Mouse (Mus musculus) intestine, embryonic 16.5 days (tissue): ENCODE measurements around the gene Myo19. TPM values are rescaled to one million over a fixed set of nuclear protein-coding genes. Genes with fewer than 3 reads are reported as not detected.

Experiments used
- ATAC-seq: fragments of 200-750 bp; cut with Nextera tagmentation; 2 replicates; pipeline ENCODE4 v1.8.0; 2017; ENCODE audit warnings: moderate TSS enrichment, moderate library complexity
- H3K27ac ChIP-seq: fragments of 300-500 bp; sonication (generic); 2 replicates; pipeline ENCODE4 v1.5.1; 2014; ENCODE audit warnings: mild to moderate bottlenecking, low read length
- H3K27me3 ChIP-seq: fragments of 300-500 bp; sonication (generic); replicated peaks from 2 replicates; pipeline ENCODE4 v1.6.1; 2014; ENCODE audit warnings: low read length, control low read depth, mixed read lengths; ENCODE audit not compliant: control insufficient read depth, insufficient read depth
- H3K36me3 ChIP-seq: fragments of 300-500 bp; sonication (generic); 2 replicates; pipeline ENCODE4 v1.6.1; 2014; ENCODE audit warnings: low read length, control low read depth; ENCODE audit not compliant: control insufficient read depth, insufficient read depth
- H3K4me1 ChIP-seq: fragments of 300-500 bp; sonication (generic); 2 replicates; pipeline ENCODE4 v1.6.1; 2014; ENCODE audit warnings: low read length, control low read depth, mixed read lengths; ENCODE audit not compliant: control insufficient read depth, insufficient read depth
- H3K4me2 ChIP-seq: fragments of 300-500 bp; sonication (generic); 2 replicates; pipeline ENCODE4 v1.6.1; 2014; ENCODE audit warnings: low read depth, low read length, control low read depth
- H3K4me3 ChIP-seq: fragments of 300-500 bp; sonication (generic); 2 replicates; pipeline ENCODE4 v1.5.1; 2014; ENCODE audit warnings: mild to moderate bottlenecking, low read length
- H3K9ac ChIP-seq: fragments of 300-500 bp; sonication (generic); 2 replicates; pipeline ENCODE4 v1.6.1; 2014; ENCODE audit warnings: low read depth, low read length
- H3K9me3 ChIP-seq: fragments of 300-500 bp; sonication (generic); 2 replicates; pipeline ENCODE4 v1.6.1; 2016; ENCODE audit warnings: low read length, control low read depth; ENCODE audit not compliant: control insufficient read depth
- WGBS: fragments of 180-500 bp; shearing (Covaris S2); extraction: QIAGEN DNeasy Blood & Tissue Kit; methylation state at CpG from one replicate; pipeline ENCODE4 v1.1.7; 2014; 5-methylcytosine and 5-hydroxymethylcytosine counted together
- polyA plus RNA-seq: library from polyadenylated mRNA; unstranded; fragments of >200 nt; fragmentation: Nextera tagmentation; extraction: Ambion mirVana; gene quantifications from 2 replicates; pipeline ENCODE4 v1.2.1, GENCODE M21; 2015

Myo19 gene
- polyA plus RNA-seq, 1 experiment from 2014 or later, result 7.5 TPM

- H3K9ac ChIP-seq, result no peak overlapping the region
- no peak for ATAC-seq
- no peak overlapping the region for H3K27ac ChIP-seq
- no peak overlapping the region for H3K4me3 ChIP-seq
- H3K36me3 ChIP-seq, result peaks cover 21% of the 10 kb centered on the region
- no peaks in the 10 kb centered on the region for H3K27me3 ChIP-seq
- H3K4me2 ChIP-seq, result no peak overlapping the region
- WGBS, result 80% methylated on average over 9 of the region's 9 CpGs
- H3K4me1 ChIP-seq, result no peaks in the 10 kb centered on the region
- no peaks in the 10 kb centered on the region for H3K9me3 ChIP-seq
Measured at GRCm38 (mm10) chr11:84904597-84905144, 24.7 kb downstream of the Myo19 start.

GRCm38 (mm10) chr11:84907081-84907480 is 27.1 kb downstream of the Myo19 start:
- Histone ChIP-seq H3K36me3 (peaks cover 13% of the 10 kb centered on the region; the same call in 1 of the 2 replicates), H3K9ac (no peak overlapping the region), H3K4me2 (no peak overlapping the region), H3K4me3 (no peak overlapping the region), H3K4me1 (no peaks in the 10 kb centered on the region), H3K9me3 (no peaks in the 10 kb centered on the region), H3K27me3 (no peaks in the 10 kb centered on the region), H3K27ac (no peak overlapping the region)
- 68% methylated on average over 3 of the region's 3 CpGs for whole genome bisulfite sequencing
- no peak for ATAC-seq

- Histone ChIP-seq H3K36me3 (peaks cover 10% of the 10 kb centered on the region; the same call in 1 of the 2 replicates), H3K9ac (no peak overlapping the region), H3K27ac (no peak overlapping the region), H3K4me1 (no peaks in the 10 kb centered on the region), H3K4me2 (no peak overlapping the region), H3K9me3 (no peaks in the 10 kb centered on the region), H3K27me3 (no peaks in the 10 kb centered on the region), H3K4me3 (no peak overlapping the region)
- WGBS, result 90% methylated on average over 6 of the region's 6 CpGs
- ATAC-seq, result no peak
Measured at GRCm38 (mm10) chr11:84908480-84908879, 28.5 kb downstream of the Myo19 start.

DNA sequence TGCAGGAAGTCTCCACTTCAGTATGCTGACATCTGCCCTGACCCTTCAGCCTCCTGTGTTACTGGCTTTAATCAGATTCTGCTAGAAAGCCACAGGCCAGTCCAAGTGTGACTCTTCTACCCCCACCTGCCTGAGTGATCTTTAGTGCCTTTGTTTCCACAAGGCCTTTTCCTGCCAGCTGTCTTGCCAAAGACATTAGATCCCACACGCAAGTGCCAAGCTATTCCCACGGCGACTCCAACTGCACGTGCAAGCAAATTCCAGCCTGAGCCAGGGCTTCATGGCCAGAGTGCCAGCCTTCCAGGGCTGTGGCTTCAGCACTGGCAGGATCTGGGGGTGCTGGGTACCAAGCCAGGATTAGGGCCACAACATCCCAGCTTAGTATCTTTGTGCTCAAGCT is 30.5 kb downstream of the Myo19 start:
- H3K27me3 ChIP-seq, result no peaks in the 10 kb centered on the region
- no peak overlapping the region for H3K4me2 ChIP-seq
- no peak for ATAC-seq
- no peak overlapping the region for H3K27ac ChIP-seq
- H3K4me3 ChIP-seq, result no peak overlapping the region
- H3K9ac ChIP-seq, result no peak overlapping the region
- WGBS, result 84% methylated on average over 4 of the region's 4 CpGs
- H3K36me3 ChIP-seq, result peaks cover 10% of the 10 kb centered on the region; the same call in 1 of the 2 replicates
- H3K4me1 ChIP-seq, result 0 out of 2 replicates have a peak, but pooled peaks cover 2% of the 10 kb centered on the region
- H3K9me3 ChIP-seq, result no peaks in the 10 kb centered on the region

GRCm38 (mm10) chr11:84914673-84915072 is 34.7 kb downstream of the Myo19 start:
- ATAC-seq, result no peak
- Histone ChIP-seq H3K4me2 (no peak overlapping the region), H3K9ac (no peak overlapping the region), H3K36me3 (0 out of 2 replicates have a peak, but pooled peaks cover 3% of the 10 kb centered on the region), H3K27ac (no peak overlapping the region), H3K9me3 (no peaks in the 10 kb centered on the region), H3K27me3 (no peaks in the 10 kb centered on the region), H3K4me1 (0 out of 2 replicates have a peak, but pooled peaks cover 3% of the 10 kb centered on the region), H3K4me3 (no peak overlapping the region)
- 90% methylated on average over 5 of the region's 5 CpGs for WGBS

- peak within 1 kb of the TSS; percentile 90 for H3K4me3 ChIP-seq
- peak within 1 kb of the TSS; percentile 64 for H3K4me2 ChIP-seq
- WGBS, result 3% methylated on average over 34 of the region's 34 CpGs
- H3K4me1 ChIP-seq, result 0 out of 2 replicates have a peak, but pooled peaks cover 3% of the 10 kb centered on the region
- no peaks in the 10 kb centered on the region for H3K27me3 ChIP-seq
- H3K9me3 ChIP-seq, result no peaks in the 10 kb centered on the region
- 0 out of 2 replicates have a peak, but pooled peaks cover 3% of the 10 kb centered on the region for H3K36me3 ChIP-seq
- H3K9ac ChIP-seq, result peak within 1 kb of the TSS; percentile 93
- ATAC-seq, result peak; percentile 91
- no peak within 1 kb of the TSS for H3K27ac ChIP-seq
Measured at GRCm38 (mm10) chr11:84916053-84916702, 36.2 kb downstream of the Myo19 start, which contains the start of gene Znhit3. Gene Znhit3 (minus strand): TSS chr11:84916366.

DNA sequence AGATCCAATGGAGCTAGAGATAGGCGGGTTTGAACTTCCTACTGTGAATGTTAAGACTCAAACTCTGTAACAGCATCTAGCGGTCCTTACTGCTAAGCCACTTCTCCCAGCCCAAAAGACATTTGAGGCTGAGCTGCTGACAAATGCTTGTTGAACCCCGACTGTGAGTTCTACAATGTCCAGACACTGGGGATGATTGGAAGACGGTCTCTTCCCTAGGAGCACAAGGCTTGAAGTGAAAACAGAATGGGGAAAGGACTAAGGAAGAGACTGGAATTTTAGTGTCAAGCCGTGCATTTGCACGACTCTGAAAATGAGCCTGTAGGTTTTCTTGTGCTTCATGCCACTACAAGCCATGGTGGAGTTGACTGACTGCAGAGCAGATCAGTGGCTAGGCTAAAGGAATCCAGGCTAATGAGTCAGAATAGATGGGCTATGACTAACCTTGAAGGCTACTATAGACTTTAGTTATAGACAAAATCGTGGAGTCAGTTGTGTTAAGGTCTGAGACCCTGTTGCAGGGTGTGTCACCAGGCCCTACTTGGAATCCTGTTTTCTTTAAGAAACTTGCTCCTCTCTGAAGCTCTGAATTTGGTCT is 36.9 kb downstream of the Myo19 start:
- peak overlapping the region; percentile 90 for H3K4me3 ChIP-seq
- H3K4me2 ChIP-seq, result peak overlapping the region; percentile 47
- no peak overlapping the region for H3K27ac ChIP-seq
- no peaks in the 10 kb centered on the region for H3K27me3 ChIP-seq
- no peaks in the 10 kb centered on the region for H3K9me3 ChIP-seq
- 0 out of 2 replicates have a peak, but pooled peaks cover 3% of the 10 kb centered on the region for H3K4me1 ChIP-seq
- 55% methylated on average over 7 of the region's 7 CpGs for WGBS
- H3K36me3 ChIP-seq, result 0 out of 2 replicates have a peak, but pooled peaks cover 3% of the 10 kb centered on the region
- peak overlapping the region; percentile 93; the same call in 1 of the 2 replicates for H3K9ac ChIP-seq
- no peak for ATAC-seq

GRCm38 (mm10) chr11:84918425-84918824 is 38.5 kb downstream of the Myo19 start:
- H3K4me3 ChIP-seq, result no peak overlapping the region
- 0 out of 2 replicates have a peak, but pooled peaks cover 3% of the 10 kb centered on the region for H3K4me1 ChIP-seq
- H3K4me2 ChIP-seq, result peak overlapping the region; percentile 26; the same call in 1 of the 2 replicates
- H3K27ac ChIP-seq, result no peak overlapping the region
- H3K36me3 ChIP-seq, result no peaks in the 10 kb centered on the region
- peak; percentile 68 for ATAC-seq
- no peaks in the 10 kb centered on the region for H3K9me3 ChIP-seq
- WGBS, result 7% methylated on average over 16 of the region's 16 CpGs
- H3K9ac ChIP-seq, result peak overlapping the region; percentile 4; the same call in 1 of the 2 replicates
- H3K27me3 ChIP-seq, result no peaks in the 10 kb centered on the region

GRCm38 (mm10) chr11:84919276-84919675 is 39.3 kb downstream of the Myo19 start:
- no peaks in the 10 kb centered on the region for H3K9me3 ChIP-seq
- H3K4me3 ChIP-seq, result no peak overlapping the region
- H3K9ac ChIP-seq, result no peak overlapping the region
- H3K4me2 ChIP-seq, result no peak overlapping the region
- no peak overlapping the region for H3K27ac ChIP-seq
- H3K36me3 ChIP-seq, result no peaks in the 10 kb centered on the region
- H3K27me3 ChIP-seq, result no peaks in the 10 kb centered on the region
- ATAC-seq, result no peak
- 45% methylated on average over 3 of the region's 3 CpGs for WGBS
- H3K4me1 ChIP-seq, result 0 out of 2 replicates have a peak, but pooled peaks cover 3% of the 10 kb centered on the region
